In the genomic region with DNA sequence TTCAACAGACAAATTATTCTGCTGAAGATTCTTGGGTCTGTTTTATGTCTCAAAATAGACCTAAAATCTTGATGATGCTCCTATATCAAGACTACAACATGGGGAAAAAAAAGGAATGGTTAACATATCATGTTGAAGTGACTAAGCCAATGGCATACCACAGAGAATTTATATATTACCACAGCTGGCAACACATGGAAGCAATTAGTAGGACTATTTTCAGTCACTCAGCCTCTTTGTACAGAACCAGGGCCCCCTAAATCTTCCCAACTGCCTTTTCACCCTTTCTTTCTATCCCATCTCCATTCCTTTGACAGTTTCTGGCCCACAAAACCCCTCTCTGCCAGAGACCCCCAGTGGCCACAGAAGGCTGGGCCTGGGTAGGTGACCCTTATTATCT, we compare ENCODE assay signal across 15 mouse cellular contexts.
"Had no signal": no experiment of that assay in that cellular context is flagged by ENCODE, and none has a peak within 500 bp of the region (broad histone marks: within the 10 kb centered on the region; RNA-seq: fewer than 3 reads in every experiment).

No protein-coding gene starts in this region.

- H3K27ac ChIP-seq: left cerebral cortex, adult 2 months; limb, embryonic 12.5 days; liver, embryonic 14.5 days; midbrain, embryonic 10.5 days; neural tube, embryonic 12.5 days; stomach, embryonic 15.5 days had no signal

- H3K9me3 ChIP-seq: limb, embryonic 12.5 days; midbrain, embryonic 10.5 days; neural tube, embryonic 12.5 days; stomach, embryonic 15.5 days had no signal

- DNase-seq: kidney, adult 8-10 months; kidney, postnatal 25 days; lung, adult 18-20 months; lung, postnatal 36 days; midbrain, embryonic 14.5 days; right cerebral cortex, postnatal 14 days; thymus, adult 2 months; thymus, postnatal 25 days had no signal

- H3K36me3 ChIP-seq: limb, embryonic 12.5 days; midbrain, embryonic 10.5 days; neural tube, embryonic 12.5 days; stomach, embryonic 15.5 days had no signal

- H3K4me2 ChIP-seq: limb, embryonic 12.5 days; neural tube, embryonic 12.5 days; stomach, embryonic 15.5 days had no signal

- H3K4me1 ChIP-seq: limb, embryonic 12.5 days; midbrain, embryonic 10.5 days; neural tube, embryonic 12.5 days; stomach, embryonic 15.5 days had no signal

- H3K27me3 ChIP-seq: limb, embryonic 12.5 days; neural tube, embryonic 12.5 days; stomach, embryonic 15.5 days had no signal

- H3K4me3 ChIP-seq: left cerebral cortex, adult 2 months; limb, embryonic 12.5 days; midbrain, embryonic 10.5 days; myocyte; neural tube, embryonic 12.5 days; stomach, embryonic 15.5 days had no signal

- H3K9ac ChIP-seq: limb, embryonic 12.5 days; liver, embryonic 14.5 days; neural tube, embryonic 12.5 days; stomach, embryonic 15.5 days had no signal
